Mouse (Mus musculus) stomach, postnatal 0 days (tissue): ENCODE measurements at regions not wholly inside any gene's neighbourhood (a gene's known extent, or its start where the extent isn't known, plus 50 kb on each side); places are given as distances from the start of the nearest gene placed in this dataset.

Experiments
- CTCF ChIP-seq: IDR thresholded peaks from 2 replicates; pipeline ENCODE4 v1.5.1; 2016; ENCODE audit warnings: antibody characterized with exemption, low read depth, mild to moderate bottlenecking, moderate library complexity
- EP300 ChIP-seq: optimal IDR thresholded peaks from 2 replicates; pipeline ENCODE3; 2016; ENCODE audit warnings: antibody characterized with exemption

GRCm38 (mm10) chr12:99635361-99635760, 72.0 kb upstream of the Foxn3 start:
- TF ChIP-seq CTCF (no peak), EP300 (no peak)
